Mouse (Mus musculus): ENCODE results near the gene Gars.

Gars gene

DNA sequence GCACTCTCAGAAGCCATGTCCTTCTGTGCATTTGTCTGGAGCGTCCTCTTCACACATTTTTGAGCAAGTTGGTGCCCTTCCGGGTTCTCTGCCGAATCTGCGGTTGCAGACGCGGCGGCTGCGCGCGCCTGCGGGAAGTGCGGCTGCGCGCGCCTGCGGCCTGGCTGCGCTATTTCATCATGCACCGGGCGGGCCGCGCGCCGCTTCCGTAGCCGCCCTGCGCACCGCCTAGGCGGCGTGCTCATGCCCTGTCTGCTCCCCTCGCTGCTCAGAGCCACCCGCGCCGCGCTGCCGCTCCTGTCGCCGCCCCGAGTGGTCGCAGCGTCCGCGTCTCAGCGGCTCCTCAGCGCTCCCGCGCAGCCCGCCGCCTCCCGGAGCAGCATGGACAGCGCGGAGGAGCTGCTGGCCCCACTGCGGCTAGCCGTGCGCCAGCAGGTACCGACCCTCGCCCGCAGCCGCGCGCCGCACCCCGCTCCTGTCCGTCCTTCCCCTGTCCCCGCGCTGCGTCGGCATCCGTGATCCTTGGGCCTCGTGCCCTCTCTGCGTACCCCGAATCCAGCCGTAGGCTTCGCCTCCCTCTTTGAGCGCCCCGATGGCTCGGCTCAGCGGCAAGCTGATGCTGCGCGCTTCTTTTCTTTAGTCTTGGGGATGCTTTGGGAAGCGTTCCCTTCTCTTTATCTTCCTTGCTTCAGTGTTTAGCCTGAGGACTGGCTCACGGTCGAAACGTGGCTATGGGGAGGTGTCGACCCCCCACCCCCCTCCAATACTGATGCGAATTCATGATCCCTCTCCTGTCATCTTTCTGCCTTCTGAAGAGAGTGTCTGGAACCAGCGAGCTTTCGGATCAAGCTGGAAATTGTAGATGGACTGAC, at the start of gene Gars:
Gene Gars (plus strand): TSS at position 209 of the 872 bp plus-strand sequence.
- DNase-seq (ENCODE audit: low read depth in 2 of 2, low spot score in 2 of 2), result peak; percentile 80 to 82

DNA sequence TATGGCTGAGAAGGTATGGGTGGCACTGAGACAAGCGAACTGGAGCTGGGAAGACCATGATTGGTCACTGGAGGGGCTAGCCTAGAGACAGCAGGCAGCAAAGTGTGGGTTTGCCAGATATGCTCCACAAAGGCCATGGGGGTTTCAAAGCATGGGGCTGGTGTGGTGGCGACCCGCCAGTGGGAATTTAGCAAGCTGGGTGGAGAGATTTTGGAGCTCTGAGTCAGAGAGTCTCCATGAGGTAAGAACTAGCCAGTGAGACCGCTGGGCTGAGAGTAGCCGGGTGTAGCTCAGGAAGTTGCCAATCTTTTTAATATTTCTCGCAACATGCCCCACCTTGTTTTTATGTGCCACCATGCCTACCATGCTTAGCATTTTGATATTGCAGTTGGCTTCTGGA, 49.7 kb upstream of the Gars start:
- DNase-seq (ENCODE audit: low read depth in 2 of 2, low spot score in 2 of 2), result no peak

DNA sequence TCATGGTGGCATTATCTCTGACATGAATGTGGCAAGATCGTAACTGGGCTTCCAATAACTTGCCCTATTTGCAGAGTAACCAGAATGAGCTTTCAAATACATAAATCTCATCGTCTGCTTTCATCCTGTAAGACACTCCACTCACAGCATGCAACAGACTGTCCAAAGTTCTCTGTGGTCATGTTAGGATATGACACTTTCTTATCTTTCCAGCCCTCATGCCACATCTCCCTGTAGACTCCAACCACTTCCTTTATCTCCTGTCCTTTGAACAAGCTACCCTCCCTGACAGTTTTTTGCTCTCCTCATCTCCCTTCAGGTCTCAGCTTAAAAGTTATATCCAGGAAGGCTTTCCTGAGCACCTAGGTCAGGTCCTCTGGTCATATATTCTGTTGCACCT, 46.6 kb upstream of the Gars start:
- DNase-seq (ENCODE audit: low read depth in 2 of 2, low spot score in 2 of 2), result no peak

DNA sequence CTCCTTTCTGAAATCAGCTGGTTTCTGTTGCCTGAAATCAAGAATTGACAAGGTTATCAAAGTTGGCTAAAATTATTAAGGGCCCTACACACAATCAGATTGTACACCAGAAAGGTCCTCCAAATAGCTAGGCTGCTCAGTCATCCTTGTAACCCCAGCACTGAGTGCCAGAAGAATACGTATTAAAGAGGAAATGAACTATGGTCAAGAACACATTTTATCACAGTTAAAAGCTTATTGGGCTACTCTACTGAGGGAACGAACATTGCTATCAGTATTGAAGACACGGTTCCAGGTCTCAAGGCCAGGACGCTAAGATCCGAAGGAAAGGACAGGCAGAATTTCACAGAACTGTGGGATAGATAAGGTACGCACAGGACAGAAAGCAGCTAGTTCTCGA, 45.7 kb upstream of the Gars start:
- DNase-seq (ENCODE audit: low read depth in 2 of 2, low spot score in 2 of 2), result no peak

DNA sequence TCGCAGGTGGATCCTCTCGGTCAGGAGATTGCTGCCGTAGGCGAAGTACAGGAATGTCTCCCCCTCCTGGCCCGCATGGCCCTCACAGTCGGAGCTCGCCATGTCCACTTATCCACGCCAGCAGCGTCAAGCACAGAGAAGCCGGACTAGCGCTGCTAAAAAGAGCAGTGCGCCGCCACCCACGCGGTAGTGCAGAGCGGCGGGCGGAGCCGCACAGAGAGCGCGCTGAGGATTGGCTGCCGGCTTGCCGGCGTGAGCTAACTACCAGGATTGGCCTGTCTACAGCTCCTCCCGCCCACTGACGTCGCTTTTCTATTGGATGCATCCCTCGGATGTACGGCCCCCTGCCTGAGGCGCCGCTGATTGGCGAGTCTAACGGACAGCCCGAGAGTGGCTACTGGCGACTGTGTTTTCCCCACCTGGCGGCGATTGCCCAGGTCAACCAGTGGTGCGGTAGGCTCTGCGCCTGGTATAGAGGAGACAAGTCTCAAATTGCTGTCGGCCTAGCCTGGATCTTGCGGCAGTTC, 45.0 kb upstream of the Gars start, which contains the start of gene Ggct:
Gene Ggct (minus strand): TSS at position 217 of the 527 bp plus-strand sequence.
- DNase-seq (ENCODE audit: low read depth in 2 of 2, low spot score in 2 of 2), result peak; percentile 86 to 90

DNA sequence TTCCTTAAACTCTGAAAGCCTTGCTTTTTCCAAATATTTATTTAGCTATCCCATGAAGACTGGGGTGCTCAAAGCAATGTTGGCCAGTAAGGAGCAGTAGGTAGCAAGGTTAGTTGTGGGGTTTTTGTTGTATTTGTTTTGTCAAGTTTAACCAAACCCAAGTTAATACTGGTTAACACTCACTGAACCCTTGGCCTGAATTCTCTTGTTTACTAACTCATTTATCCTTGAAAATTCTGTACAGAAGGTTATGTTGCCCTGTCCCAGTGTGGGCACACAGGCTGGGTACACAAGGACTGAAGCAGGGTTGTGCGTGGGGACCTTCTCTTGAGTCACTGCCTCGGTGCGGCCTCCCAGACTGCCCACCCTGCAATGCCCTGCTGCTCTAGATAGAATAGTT, 41.4 kb upstream of the Gars start:
- DNase-seq (ENCODE audit: low read depth in 2 of 2, low spot score in 2 of 2), result no peak

DNA sequence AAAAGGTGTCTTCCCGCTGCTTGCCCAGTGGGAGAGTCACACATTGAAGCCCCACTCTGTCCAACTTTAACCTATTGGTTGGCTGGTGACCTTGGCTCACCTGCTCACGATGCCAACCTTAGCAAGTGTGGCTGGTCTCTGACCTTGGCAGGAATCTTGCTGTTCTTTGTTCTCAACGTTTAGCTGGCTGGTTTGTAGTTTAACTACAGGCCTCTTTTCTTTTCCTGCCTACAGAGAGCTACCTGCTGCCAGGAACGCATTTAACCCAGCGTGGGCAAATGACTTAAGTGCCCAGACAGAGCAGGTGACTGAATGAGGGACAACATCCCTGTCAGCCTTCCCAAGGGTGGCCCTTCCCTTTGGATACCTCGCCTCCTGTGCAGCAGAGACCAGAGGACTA, 40.1 kb upstream of the Gars start:
- DNase-seq (ENCODE audit: low read depth in 2 of 2, low spot score in 2 of 2), result no peak

DNA sequence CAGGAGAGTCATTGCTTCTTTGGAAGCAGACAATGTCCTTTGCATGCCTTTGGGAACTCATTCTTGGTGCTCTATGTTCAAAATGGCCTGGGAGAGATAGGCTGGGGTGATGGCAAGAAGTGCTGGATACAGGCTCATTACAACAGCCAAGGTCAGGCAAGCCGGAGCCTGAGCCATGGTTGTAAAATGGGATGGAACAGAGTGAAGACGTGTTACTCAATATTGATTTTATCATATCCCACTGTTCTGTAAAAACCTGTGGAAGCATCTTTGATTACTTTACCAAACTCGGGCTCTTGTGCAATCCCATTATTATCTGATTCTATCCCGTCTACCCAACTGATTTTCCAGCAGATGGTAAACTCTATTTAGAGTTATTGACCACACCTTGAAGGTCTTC, 36.5 kb upstream of the Gars start:
- no peak for DNase-seq (ENCODE audit: low read depth in 2 of 2, low spot score in 2 of 2)

DNA sequence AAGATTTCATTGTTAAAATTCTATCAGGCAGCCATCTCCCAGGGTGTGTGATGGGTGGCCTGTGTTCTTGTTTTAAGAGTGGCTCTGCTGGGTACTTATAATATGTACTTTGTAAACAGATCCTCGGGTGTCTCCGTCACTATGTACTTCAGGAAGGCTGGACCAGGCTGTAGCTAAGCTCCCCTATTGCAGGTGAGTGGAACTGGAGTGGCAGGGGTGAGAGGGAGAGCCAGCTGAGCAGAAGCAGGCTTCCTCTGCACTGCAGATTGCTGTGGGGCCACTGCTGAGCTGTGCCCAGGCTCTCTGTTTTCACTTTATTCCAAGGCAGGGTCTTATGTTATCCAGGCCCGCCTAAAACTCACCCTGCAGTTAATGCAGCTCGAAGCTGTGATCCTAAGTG, 35.4 kb upstream of the Gars start:
- DNase-seq (ENCODE audit: low read depth in 2 of 2, low spot score in 2 of 2), result no peak

DNA sequence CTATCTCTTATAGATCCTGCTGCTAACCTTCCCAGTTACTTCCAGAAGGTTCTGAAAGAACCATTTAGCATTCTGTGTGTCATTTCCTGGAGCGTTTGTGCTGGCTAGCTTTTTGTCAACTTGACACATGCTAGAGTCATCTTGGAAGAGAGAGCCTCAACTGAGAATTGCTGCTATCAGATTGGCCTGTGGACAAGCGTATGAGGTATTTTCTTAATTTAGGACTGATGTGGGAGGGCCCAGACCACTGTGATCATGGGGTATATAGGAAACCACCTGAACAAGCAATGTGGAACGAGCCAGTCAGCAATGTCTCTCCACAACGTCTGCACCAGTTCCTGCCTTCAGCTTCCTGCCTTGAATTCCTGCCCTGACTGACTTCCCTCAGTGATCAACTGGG, 34.2 kb upstream of the Gars start:
- no peak for DNase-seq (ENCODE audit: low read depth in 2 of 2, low spot score in 2 of 2)

DNA sequence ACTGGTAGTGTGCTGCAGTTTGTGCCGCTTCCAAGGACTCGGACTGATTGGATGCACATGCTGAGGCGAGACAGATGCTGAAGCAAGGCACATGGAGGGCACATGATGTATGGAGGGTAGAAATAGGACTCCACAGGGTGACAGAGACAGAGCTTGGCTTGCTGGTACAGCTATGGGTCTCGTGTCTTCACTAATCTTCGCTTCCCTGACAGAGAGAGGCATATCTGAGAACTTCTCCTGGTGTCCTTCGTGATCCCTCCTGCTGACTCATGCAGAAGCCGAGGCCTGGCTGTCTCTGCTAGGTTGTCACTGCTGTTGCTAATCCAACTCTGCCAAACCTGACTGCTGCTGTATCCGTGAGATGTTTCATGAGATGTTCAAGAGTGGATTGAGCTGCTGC, 29.4 kb upstream of the Gars start:
- DNase-seq (ENCODE audit: low read depth in 2 of 2, low spot score in 2 of 2), result no peak

DNA sequence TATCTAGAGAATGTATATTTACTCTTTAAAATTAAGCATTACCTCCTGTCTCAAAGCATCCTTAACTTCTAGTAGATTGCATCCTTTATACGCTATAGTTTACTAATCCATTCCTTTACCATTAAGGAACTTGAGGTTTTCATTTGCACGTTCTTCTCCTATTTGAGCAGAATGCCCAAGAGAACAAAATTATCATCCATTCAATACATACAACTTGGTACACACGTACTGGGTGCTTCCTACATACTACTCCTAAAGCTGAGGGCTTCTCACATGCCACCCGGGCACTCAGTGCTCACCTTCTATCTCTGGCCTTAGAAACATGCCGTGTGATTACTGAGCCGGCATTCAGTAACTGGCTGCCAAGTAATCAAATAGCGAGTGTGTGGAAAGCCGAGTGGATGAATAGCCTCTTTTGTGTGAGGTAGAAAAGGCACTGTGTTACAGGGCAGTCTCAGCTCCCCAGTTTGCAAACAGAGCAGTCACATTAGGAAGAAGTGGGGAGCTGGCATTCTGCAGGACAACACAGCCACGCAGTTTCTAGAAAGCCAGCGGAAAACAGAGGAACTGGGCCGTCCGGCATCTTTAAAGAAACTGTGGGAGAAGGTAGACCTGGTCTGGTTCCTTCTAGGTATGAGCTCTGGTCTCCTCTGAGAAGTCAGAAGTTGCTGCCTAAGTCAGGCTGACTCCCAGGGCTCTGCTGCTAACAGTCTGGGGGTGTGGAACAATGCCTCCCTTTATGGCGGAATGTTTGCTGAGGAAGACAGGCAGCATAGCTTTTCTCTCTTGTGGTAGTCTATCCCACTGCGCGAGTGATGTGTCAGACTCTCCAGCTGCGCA, 28.2 kb upstream of the Gars start:
- DNase-seq (ENCODE audit: low read depth in 2 of 2, low spot score in 2 of 2), result no peak

DNA sequence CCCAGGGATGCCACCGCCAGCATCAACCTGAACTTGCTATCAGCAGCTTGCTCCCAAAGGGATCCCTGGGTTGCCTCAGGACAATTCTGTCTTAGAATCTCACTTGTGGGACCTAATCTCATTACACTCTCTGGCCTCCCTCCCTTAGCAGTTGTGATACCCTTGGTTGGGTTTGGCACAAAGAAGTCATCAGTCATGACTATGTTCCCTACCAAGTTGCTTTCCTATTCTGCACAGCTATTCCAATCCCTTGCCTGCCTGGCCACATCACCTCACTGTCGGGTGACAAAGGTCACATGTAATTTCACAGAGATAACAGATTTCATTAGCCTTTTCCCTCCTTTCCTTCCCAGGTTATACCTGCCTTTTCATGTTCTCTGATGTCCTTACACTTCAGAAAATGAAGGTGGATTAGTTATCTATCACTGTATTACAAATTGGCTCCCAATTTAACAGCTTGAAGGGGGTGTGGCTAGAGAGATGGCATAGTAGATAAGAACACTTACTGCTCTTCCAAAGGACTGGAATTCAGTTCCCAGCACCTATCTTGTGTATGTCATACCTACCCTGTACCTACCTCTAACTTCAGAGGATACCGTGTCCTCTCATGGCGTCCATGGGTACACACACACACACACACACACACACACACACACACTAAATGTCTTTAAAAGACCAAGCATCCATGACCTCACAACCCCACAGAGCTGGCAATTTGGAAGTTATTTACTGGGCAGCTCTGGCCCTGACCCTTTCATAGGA, 27.3 kb upstream of the Gars start:
- no peak for DNase-seq (ENCODE audit: low read depth in 2 of 2, low spot score in 2 of 2)

DNA sequence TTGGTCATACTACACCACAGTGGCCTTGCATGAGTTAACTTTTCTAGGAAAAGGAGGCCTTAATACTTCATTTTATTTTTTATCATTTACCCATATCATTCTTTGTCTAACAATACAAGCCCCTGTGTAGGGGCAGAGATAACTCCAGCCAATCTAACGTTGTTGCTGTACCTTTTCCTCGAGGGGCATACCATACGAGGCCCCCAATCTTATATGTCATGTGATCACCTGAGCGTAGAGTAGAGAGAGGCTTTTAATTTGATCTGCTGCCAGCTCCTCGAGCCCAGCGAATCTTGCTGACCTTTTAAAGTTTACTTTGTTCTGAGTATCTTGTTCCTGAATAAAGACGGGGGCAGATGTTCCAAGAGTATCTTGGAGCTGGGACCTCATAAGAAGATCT, 25.3 kb upstream of the Gars start:
- no peak for DNase-seq (ENCODE audit: low read depth in 2 of 2, low spot score in 2 of 2)

DNA sequence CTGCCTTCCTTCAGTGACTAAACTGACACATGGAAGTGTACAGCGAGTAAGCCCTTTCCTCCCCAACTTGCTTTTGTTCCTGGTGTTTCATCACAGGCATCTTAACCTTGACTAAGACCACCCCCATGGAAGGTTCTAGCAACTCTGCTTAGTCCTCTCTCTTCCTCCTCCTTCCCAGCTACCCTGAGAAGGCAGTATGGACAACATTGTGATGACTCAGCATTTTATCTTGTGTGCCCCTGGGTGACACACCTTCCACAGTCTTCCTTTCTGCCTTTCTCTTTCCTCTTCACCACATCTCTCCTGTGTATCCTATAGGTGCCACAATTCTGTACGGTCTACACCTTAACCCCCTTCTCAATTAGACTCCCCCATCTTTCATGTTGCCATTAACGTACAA, 23.6 kb upstream of the Gars start:
- no peak for DNase-seq (ENCODE audit: low read depth in 2 of 2, low spot score in 2 of 2)

DNA sequence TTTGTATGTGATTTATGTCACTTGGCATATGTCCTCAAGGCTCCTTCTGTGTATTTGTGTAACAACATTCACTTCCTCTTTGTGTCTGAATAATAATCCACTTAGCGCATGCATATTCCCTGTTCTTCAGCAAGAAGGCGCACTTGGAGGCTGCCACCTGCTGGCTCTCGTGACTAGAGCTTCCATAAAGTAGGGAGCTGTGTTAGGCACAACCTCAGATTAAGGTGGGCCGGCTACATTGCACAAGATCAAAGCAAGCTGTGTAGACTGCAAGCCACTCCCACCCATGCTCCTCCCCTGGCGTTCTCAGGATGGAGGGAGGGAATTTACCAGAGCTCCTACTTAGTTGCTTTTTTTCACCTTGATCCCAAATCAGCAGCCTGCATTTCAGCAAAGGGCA, 21.6 kb upstream of the Gars start:
- DNase-seq (ENCODE audit: low read depth in 2 of 2, low spot score in 2 of 2), result no peak

DNA sequence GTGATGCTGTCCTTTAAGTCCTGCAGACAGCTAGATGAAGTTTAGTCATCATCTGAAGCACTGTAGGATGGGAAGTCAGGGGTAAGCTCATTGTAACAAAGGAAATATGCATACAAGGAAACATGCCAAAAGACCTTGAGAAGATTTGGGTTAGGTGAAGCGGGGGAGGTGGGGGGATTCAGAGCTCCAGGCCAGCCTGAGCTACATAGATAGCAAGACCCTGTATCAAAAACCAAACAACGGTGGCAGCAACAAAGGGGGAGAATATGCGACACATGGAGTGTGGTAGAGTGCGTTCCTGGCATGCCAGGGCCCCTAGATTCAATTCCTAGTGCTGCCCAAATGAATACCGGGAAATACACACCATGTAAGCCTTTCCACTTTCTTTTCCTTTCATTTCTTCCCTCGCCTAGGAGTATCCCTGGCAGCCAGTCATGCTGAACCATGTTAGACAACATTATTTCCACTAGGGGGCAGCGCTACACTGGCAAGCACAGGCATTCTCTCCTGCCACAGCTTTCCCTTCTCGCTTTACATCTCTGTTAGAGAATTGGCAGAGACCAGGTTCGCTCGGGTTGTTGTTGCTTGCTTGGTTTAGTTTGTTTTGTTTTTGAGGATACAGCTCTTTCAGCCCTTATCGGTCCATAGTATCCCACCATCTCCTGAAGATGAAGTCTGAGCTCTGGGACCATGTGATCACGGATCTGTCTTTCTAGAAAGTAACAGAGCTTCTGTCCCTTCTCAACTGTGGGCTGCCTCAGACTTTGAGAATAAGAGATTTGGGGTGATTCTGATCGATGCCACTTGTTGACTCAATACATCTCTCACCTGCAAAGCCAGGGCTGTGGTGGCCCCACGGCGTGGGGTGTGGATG, 20.9 kb upstream of the Gars start:
- DNase-seq (ENCODE audit: low read depth in 2 of 2, low spot score in 2 of 2), result peak; percentile 44 to 57

DNA sequence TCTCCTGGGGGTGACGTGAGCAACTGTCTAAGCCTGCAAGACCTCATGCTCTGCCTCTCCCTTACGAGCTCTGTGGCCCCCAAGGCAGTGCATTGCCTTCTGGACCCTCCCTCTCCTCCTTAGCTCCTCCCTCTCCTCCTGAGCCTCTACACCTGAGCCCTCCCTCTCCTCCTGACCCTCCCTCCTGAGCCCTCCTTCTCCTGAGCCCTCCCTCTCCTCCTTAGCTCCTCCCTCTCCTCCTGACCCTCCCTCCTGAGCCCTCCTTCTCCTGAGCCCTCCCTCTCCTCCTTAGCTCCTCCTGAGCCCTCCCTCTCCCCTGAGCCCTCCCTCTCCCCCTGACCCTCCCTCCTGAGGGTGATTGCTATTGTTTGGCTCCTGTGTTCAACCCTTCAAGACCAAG, 19.4 kb upstream of the Gars start:
- DNase-seq (ENCODE audit: low read depth in 2 of 2, low spot score in 2 of 2), result no peak

DNA sequence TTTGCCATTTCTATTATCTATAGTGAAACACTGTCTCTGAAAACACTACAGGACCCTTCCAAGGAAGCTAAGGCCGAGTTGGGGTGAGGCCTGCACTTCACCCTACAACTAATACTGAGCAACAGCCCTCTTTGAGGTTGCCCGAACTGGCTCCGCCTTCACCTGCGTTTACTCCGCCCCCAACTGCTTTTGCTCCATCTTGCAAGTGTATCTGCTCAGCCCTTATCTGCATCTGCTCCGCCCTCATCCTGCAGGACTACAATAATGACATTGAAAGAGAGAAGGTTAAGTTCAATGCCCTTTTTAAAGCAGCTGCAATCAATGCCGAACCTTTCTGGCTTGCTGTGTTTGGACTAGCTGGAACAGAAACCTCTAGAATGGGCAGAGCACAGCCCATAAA, 16.0 kb upstream of the Gars start:
- no peak for DNase-seq (ENCODE audit: low read depth in 2 of 2, low spot score in 2 of 2)

DNA sequence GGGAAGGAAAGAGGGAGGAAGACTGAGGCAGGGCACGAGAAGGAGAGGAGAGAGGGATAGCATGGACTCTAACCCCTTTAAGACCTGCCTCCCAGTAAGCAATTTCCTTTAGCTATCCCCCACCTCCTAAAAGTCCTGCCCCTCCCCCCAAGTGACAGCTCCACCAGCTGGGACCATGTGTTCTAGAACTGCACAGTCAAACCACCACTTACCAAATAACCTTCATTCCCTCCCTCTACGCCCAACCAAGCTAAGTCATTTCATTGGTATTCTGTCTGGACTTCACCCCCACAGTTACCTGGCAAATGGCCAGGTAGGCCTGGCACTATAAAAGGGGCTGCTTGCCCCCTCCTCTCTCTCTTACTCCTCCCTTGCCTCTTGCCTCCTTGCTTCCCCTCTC, 10.2 kb upstream of the Gars start:
- no peak for DNase-seq (ENCODE audit: low read depth in 2 of 2, low spot score in 2 of 2)
